Mouse (Mus musculus) hematopoietic stem cell, adult 5-6 weeks (primary cell): ENCODE measurements at regions not wholly inside any gene's neighbourhood (a gene's known extent, or its start where the extent isn't known, plus 50 kb on each side); places are given as distances from the start of the nearest gene placed in this dataset.

Source experiments
- ATAC-seq, 2 experiments: fragments of 125-278 bp in 1 of 2; replicated peaks in 1 of 2; 2 replicates each; pipeline ENCODE4 v1.8.0; 2016 to 2017; ENCODE audit warnings: inconsistent platforms in 2 of 2, mild to moderate bottlenecking in 2 of 2, moderate number of reproducible peaks in 2 of 2, low read depth in 1 of 2, moderate TSS enrichment in 1 of 2; ENCODE audit not compliant: low FRiP score in 2 of 2, poor library complexity in 2 of 2, severe bottlenecking in 2 of 2, insufficient read depth in 1 of 2, low TSS enrichment in 1 of 2

DNA sequence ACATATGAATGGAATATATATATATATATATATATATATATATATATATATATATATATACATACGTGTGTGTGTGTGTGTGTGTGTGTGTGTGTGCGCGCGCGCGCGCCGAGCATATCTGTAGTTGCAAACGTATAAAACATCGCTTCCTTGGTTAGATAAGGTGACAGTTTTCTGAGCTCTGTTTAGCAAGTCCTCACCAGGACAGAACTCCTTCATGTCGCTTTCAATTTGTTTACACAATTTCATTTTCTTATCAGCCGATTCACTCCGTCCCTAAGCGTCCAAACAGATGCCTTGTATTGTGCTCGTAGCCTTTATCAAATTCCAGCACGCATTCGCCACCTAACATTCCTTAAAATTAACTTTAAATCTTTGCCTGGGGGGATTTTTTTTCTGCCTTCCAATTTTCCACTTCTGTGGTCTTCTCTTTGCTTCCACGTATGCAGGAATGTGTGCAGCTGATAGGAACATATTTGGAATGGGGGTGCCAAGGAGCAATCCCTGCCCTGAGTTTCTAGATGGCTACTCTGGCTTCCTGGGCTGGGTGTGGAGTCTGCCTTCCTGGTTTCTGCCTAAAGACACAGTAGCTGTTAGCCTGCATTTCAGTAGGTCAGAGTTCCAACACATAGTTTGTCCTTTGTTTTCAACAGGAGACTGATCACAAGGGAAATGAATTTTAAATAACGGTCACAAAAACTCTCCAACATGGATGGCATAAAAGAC is 575.7 kb downstream of the Robo2 start:
- ATAC-seq, result no peak

DNA sequence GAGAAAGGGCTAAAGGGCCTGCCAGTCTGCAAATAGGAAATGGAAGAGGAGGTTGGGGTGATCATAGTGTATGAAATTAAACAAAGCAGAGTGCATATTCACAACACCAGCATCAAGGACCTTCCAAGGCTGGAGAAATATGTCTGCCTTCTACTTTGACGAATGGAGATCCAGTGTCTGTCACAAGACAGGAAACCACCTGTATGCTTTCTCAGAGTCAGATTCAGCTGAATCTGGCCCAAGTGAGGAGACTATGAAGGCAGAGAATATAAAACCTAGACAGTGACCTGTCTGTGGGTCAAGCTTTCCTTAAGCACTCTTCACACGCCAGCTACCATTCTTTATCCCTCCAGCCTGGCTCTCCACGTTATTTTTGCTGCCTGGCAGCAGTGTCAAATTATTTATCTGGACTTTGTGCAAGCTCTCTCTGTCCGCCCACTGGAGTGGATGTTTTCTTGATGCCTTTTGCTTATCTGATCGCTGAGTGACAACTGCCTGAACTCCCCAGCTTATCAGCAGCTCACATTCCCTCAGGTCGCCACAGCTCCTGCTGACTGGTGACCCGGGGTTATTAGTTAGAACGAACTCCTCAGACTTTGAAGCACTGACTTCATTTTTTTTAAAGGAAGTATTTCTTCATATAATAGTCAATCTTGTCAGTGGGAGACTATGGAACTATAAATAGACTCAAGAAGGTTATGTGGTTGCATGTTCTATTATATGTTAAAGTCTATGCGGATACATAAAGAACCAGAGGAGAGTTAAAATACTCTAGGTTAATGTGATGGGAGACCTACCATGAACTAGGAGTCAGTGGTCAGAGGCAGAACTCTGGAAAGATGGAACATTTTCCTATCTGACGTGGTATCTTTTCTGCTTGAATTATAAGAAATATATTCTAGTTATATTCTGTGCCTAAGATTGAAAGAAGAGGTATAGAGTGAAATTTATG is 590.0 kb downstream of the Robo2 start:
- ATAC-seq, result peak; percentile 37 to 64; a peak in 3 of 4 replicates

DNA sequence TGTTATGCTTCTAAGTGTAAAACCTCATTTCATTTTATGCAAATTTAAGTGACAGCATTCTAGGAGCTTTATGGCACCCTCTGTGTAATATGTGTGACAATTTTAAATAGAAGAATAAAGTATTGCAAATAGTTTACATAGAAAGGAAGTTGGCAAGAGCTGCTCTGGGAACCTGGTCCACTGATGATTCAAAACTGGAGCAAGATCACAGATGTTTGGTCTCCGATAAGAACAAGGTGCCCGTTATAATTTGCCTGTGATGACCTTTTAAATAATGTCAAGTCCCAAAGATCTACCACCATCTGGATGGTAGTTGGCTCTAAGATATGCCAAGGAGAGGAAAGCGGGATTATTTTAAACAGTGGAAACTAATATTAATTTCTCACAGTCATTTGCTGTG is 607.1 kb downstream of the Robo2 start:
- ATAC-seq, result no peak

DNA sequence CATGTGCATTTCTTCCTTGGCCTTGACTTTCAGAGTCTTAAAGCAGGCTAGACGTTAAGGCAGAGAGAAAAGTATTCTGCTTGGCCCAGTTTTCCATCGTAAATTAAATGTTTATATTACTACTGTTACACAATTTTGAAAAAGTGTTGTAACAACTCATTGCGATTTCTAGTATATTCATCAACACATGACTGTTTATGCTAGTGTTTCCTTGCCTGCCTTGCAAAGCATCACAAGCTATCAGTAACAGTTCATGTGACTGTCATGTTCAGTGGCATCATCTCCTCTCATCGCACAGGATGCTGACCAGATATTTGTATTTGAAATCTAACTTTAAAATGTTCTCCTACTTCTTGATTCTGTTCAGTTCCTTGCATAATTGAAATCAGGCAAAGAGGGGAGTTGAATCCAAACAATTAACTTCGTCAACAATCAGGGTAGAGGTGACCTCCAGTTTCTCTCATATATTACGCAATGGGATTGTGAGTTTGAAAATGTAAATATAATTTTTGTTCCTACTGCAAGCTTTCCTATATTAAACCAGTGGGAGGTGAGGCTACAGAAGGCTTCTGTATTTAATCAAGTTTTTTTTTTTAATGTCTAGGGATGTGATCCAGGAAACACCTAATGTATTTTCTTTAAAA is 615.0 kb downstream of the Robo2 start:
- no peak for ATAC-seq

DNA sequence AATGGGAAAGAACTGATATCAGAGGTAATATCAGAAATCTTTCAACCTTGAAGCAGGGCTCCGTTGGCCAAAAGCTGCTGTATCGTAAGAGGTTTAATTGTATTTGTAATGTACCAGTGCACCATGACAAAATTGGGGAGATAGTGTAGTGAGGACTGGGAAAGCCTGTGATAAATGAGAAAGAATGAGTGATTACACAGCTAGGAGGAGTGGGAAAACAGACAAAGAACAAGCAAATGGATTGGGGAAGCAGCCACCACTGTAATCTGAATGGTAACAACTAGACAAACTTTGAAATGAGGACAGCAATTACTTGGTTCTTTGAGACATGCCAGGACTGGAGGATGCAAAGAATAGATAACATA is 626.6 kb downstream of the Robo2 start:
- no peak for ATAC-seq

DNA sequence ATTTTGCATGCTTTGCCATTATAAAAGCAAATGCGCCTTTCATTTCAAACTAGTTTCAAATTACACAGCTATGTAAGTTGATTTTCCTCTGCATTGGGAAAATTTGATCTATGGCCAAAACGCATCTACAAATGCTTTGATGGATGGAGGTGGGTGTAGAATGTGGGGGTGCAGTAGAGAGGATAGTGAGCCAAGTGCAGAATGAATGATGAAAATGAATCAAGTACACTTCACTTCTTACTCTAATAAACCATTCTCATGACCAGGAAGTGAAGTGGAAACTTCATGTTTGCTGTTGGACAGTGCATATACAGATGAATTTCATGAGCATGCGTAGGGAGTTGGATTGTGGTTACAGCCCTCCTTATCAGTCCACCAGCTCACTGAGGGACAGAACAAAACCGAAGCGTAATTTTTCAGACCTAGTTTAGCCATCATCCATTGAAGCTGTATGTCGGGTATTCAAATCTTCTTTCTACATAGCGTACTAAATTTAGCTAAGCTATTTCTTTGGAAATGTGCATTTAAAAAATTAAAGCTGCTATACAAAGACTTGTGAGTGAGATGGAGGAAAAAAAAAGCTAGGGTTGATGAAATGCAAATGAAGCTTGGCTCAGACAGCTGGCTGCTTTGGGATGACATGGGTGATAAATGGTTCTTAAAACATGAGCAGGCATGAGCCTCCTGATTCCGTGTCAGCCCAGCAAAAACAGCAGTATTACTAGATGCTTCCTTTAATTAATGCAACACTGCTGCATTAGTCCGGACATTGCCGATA is 627.1 kb downstream of the Robo2 start:
- ATAC-seq, result no peak

DNA sequence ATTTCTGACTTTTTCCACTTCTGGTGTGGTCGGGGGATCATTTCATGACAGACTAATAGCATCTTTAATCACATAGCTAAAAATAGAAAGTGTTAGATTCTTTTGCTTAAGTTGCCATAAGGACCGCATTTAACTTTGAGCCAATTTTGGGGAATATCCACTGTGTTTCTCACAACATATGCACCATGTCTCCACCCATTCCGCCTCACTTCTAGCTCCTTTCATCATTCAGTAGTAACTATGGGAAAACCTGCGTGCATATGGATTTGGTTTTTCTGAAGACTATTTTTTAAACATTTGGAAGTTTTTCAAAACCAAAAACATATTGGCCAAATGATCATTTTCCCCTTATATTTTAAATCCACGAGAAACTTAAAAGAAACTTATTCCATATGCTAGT is 639.2 kb downstream of the Robo2 start:
- ATAC-seq, result no peak

DNA sequence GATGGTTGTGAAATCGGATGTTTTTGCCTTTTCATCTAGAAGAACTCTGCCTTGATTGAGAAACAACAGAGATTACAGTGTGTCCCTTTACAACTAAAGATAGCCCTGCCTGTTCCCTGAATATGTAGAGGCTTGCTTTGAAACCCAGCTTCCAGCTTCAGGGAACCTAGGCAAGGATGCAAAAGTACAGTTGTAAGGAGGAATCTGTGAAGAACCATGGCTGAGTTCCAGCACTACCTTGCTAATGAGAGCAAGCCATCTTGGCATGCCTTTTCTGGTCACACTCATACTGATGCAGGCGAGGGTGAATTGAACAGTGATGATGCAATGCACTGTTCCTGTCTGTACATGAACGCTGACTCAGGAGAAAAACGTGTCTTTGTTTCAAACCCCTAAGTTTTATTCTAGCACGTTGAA is 641.2 kb downstream of the Robo2 start:
- ATAC-seq, result no peak

DNA sequence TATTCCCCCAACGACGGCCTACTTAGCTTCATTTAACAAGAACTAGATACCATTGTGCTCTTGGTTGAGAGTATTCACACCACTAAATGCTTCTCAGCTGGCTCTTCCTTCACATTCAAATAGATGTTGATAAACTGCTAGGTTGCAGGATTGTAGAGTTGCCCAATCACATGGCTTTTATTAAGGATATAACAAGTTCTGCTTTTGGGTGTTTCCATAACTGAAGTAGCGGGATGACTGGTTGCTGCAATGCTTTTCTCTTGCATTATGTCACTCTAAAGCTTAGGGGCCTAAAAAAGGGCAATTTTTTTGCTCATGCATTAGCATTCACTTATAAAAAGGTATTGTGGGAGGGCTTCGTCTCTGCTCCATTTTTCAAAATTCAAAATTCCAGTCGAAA is 641.9 kb downstream of the Robo2 start:
- ATAC-seq, result no peak; a peak in 1 of 4 replicates

DNA sequence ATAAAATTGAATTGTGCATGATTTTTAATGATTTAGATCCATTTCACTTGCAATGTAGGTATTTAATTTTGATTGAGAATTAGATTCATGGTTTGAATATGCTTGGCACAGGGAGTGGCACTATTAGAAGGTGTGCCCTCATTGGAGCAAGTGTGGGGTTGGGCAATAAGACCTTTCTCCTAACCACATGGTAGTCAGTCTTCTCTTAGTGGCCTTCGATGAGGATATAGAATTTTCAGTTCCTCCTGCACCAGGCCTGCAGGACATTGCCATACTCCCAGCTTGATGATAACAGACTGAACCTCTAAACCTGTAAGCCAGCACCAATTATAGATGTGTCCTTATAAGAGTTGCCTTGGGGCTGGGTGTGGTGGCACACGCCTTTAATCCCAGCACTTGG is 642.9 kb downstream of the Robo2 start:
- ATAC-seq, result no peak

DNA sequence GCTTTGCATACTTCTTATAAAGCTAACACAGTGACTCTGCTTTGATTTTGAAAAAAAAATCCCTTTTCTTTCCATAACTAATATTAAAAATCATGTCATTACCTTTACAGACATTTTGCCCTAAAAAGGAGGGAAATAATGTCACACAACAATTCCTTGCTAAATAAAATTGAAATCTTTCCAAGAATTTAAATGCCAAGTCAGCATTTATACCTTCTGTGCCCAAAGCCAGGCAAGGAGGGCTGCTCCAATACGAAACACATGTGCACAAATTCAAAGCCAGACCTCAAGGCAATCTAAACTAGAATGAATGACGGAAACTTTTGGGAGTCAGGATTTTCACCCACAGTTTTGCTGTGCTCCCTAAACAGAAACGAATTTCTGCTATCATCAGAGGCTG is 646.4 kb downstream of the Robo2 start:
- ATAC-seq, result no peak

DNA sequence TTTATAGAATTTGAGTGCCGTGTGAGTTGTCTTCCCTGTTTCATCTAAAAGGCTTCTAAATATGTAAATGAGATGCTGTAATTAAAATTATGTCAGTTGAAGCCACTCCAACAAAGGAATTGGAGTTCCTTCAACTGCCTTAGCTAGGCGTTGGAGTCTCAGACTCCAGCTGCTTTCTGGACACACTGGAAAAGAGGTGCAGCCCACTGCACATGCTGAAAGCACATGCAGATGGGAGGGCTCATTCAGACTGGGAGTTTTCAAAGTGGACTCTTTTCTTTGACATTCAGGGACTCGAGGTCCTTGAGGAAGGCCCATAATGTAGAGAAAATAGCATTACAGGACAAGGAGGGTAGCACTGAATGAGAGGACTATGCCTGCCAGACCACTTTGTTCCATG is 650.7 kb downstream of the Robo2 start:
- no peak for ATAC-seq

DNA sequence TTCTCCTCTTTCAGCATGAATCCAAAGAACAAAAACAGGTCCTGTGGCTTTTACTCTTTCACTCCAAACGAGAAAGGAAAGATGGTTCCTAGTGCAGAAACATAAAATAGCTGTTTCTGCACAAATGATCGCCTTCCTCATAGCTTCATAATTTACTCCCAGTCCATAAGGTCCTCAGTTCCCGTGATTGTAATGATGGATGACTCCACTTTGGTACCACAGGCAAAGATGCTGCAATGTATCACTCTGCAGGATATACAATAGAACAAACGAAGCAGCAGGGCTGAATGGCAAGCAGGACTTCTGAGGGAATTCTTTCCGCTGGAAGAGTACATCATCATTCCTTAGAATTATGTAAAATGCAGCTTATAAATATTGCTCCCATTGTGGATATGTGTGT is 652.8 kb downstream of the Robo2 start:
- no peak for ATAC-seq

DNA sequence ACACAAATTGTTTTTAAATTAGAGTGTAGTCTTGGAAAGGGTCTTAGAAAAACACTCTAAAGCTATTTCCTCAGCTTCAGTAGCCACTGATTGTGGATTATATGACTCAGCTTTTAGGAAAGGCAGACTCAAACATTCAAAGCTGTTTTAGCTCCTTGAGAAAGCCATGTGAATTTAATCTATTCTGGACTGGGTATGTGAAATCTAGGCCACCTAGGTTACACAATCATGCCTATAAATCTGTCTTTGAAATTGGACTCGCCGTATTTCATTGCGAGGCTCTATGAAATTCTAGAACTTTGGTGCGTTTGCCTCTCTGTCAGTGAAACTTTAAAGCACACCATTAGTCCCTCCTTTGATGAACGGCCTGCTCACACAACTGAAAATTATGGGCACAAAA is 657.3 kb downstream of the Robo2 start:
- no peak for ATAC-seq

DNA sequence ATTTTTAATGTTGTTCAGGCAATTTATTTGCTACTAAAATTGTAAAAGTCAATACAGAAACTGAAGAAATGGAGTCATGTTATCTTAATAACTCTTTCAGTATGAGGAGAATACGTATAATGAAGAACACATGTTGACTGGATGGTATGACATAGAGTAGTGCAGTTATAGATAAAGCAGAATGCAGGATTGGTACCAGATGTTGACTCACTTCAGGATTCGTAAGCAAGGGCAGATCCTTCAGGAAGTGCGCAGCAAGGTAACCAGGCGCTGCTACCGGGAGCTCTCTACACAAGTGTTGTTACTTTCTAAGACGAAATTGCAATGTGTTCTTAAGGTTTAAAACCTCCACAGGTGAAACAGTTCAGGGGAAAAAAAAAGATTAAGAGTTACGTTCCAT is 683.3 kb downstream of the Robo2 start:
- ATAC-seq, result no peak

DNA sequence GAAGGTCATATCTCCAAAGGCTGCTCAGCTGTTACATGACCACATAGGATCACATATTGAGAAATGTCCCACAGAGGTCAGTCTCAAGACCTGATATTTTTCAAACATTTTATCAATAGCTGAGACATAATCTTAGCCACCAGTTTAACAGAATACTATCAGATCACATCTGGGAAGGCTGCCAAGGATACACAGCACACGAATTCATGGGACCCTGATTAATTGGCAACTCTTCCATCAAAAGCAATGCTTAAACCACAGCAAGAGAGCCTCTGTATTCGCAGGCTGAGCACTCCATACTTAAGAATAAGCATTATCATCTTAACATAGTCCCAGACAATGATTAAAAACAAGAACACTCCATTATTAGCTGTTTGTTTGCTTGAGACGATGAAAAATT is 691.9 kb downstream of the Robo2 start:
- no peak for ATAC-seq

DNA sequence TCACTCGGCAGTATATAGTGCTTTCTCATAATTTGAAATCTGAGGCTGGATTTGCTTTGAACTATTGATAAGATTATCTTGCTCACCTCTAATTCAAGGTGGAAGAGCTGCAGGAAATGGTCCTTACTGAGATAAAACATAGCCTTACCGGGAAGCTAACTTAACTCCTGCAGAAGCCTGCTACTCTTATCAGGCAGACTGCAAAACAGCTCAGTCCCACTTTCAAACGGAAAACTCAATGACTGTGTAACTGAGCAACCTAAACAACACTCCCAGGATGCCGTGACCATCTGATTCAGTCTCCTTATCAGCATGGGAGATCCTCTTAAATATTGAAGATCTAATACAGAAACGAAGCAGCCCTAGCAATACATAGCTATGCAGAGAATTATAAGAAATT is 695.3 kb downstream of the Robo2 start:
- no peak for ATAC-seq

DNA sequence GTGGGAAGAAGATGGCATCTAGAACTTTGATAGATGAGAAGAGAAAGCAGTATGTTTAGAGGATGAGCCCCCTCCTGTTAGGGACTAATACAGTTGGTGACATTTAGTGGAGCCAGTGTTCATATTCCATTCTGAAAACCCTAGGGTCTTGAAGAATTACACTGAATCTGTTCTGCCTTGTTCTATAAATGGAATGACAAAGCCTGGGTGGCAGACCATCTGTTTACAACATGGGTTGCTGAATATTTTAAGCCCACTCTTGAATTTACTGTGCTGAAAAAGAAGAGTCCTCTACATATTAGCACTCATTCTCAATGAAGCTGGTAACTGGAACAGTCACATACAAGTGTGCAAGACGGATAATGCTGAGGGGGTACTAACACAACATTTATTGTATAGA is 704.6 kb downstream of the Robo2 start:
- ATAC-seq, result no peak
